Mouse (Mus musculus): ENCODE data around the gene 5730522E02Rik.

- no peak for TF ChIP-seq E2F4 (IDR thresholded peaks at IDR 0.05; ENCODE audit: insufficient read depth)
- TF ChIP-seq POLR2A (IDR thresholded peaks at IDR 0.05; ENCODE audit: insufficient read length, low read depth): no peak
- TF ChIP-seq USF1 (IDR thresholded peaks at IDR 0.05; ENCODE audit: low read depth): no peak
- no peak for TF ChIP-seq MAX (IDR thresholded peaks at IDR 0.05; ENCODE audit: low read depth)
- no peak for TF ChIP-seq MYOD1 (IDR thresholded peaks at IDR 0.05; ENCODE audit: control insufficient read depth in 1 of 3, insufficient read length in 2 of 3, low read depth in 2 of 3)
- no peak for TF ChIP-seq POLR2AphosphoS2 (IDR thresholded peaks at IDR 0.05; ENCODE audit: insufficient read length, low read depth)
- TF ChIP-seq CEBPB (IDR thresholded peaks at IDR 0.05; ENCODE audit: insufficient read depth, poor library complexity, severe bottlenecking): no peak
- TF ChIP-seq MYOG (IDR thresholded peaks at IDR 0.05; ENCODE audit: control insufficient read depth in 1 of 3, insufficient read depth in 1 of 3, insufficient read length in 2 of 3, low read depth in 2 of 3): no peak
- TF ChIP-seq TCF3 (IDR thresholded peaks at IDR 0.05; ENCODE audit: insufficient read length, low read depth): no peak
- TF ChIP-seq TCF12 (IDR thresholded peaks at IDR 0.05; ENCODE audit: insufficient read depth, poor library complexity, severe bottlenecking): no peak
- TF ChIP-seq SRF (IDR thresholded peaks at IDR 0.05; ENCODE audit: control insufficient read depth, insufficient read length, low read depth): no peak
- no peak for TF ChIP-seq REST (IDR thresholded peaks at IDR 0.05; ENCODE audit: insufficient read depth, insufficient read length)
Measured at GRCm38 (mm10) chr11:25813446-25813845, 397.1 kb downstream of the 5730522E02Rik start.

Data from myocyte (in vitro differentiated cells).